Mouse (Mus musculus) erythroblast, embryonic 14.5 days (primary cell): ENCODE measurements around the gene Zfp786.

ENCODE experiments used
- GATA1 ChIP-seq: IDR thresholded peaks from 2 replicates; pipeline ENCODE4 v1.6.1; 2012; ENCODE audit warnings: low read length, inconsistent platforms, mixed read lengths
- TAL1 ChIP-seq: IDR thresholded peaks from 3 replicates; pipeline ENCODE4 v1.6.1; 2012; ENCODE audit warnings: low read length, inconsistent platforms, mixed read lengths

- no peak for TF ChIP-seq GATA1
- TF ChIP-seq TAL1: no peak
Observed at GRCm38 (mm10) chr6:47878133-47878514, 47.5 kb upstream of the Zfp786 start.
